Mouse (Mus musculus) frontal cortex, adult (tissue): ENCODE measurements at regions not wholly inside any gene's neighbourhood (a gene's known extent, or its start where the extent isn't known, plus 50 kb on each side); places are given as distances from the start of the nearest gene placed in this dataset.

ENCODE experiments used
- ATAC-seq: cut with Nextera tagmentation; 2 replicates; pipeline ENCODE4 v1.9.2; 2017; ENCODE audit warnings: mild to moderate bottlenecking, moderate library complexity, mixed read lengths; ENCODE audit not compliant: low TSS enrichment

GRCm38 (mm10) chr7:113156861-113157747 lies 50.2 kb upstream of the Arntl start:
- no peak for ATAC-seq
